Mouse (Mus musculus) ovary, postnatal 36 days (tissue): ENCODE measurements around the gene Lrp2.

ENCODE experiments used
- DNase-seq: peaks from one replicate; pipeline ENCODE4 v3.0.0; 2022; ENCODE audit warnings: low spot score, mixed read lengths

The Lrp2 gene

GRCm38 (mm10) chr2:69400866-69401604, 184.8 kb downstream of the Lrp2 start:
- DNase-seq, result no peak

GRCm38 (mm10) chr2:69396760-69397435, 189.0 kb downstream of the Lrp2 start:
- DNase-seq, result no peak

- no peak for DNase-seq
Measured at GRCm38 (mm10) chr2:69395597-69396248, 190.1 kb downstream of the Lrp2 start.

- DNase-seq, result no peak
Measured at GRCm38 (mm10) chr2:69393947-69394346, 191.9 kb downstream of the Lrp2 start.

- DNase-seq, result no peak
Measured at GRCm38 (mm10) chr2:69386118-69386871, 199.6 kb downstream of the Lrp2 start.

GRCm38 (mm10) chr2:69382838-69383237, 203.0 kb downstream of the Lrp2 start:
- no peak for DNase-seq

GRCm38 (mm10) chr2:69381740-69382139, 204.1 kb downstream of the Lrp2 start:
- no peak for DNase-seq

GRCm38 (mm10) chr2:69380281-69380680, 205.6 kb downstream of the Lrp2 start, which contains the start of gene Dhrs9:
Gene Dhrs9, plus strand, starts transcription at chr2:69380445.
- no peak for DNase-seq

- no peak for DNase-seq
Measured at GRCm38 (mm10) chr2:69379801-69380200, 206.1 kb downstream of the Lrp2 start.

- DNase-seq, result no peak
Measured at GRCm38 (mm10) chr2:69376780-69377179, 209.1 kb downstream of the Lrp2 start.
